Mouse (Mus musculus): ENCODE measurements around the gene Olfr1431. TPM values are rescaled to one million over a fixed set of nuclear protein-coding genes. Genes with fewer than 3 reads are reported as not detected.
"Not testable (repeated sequence)": the region's sequence is repeated elsewhere in the genome, so short reads cannot be mapped to it uniquely, and the experiment has no call there.

The Olfr1431 gene
- not detected for total RNA-seq (2021)
- long read RNA-seq, result 0 reads

DNA sequence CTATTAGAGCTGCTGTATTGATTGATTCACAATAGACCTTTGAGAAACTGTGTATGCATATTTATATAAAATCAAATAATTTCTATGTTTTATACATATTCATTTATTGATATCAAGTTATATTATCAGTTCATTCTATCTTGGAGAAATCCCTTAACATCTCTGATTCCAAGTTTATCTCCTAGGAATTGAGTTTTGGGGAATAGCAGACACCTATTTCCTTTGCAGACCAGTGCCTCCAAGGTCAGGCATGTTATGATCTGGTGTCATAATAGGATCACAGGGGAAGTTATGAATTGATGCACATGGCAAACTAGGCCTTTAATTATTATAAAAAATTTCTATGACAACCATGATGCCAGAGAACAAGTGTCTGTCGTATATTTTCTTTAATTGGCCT, at the start of gene Olfr1431:
TSS of gene Olfr1431 (plus strand) at position 301 of the 400 bp plus-strand sequence.
- DNase-seq (ENCODE audit: low spot score in 2 of 2), result no peak

- DNase-seq (ENCODE audit: low spot score in 2 of 2), result not testable (repeated sequence)
These were observed 30.3 kb upstream of the Olfr1431 start, which contains the start of gene Olfr1555-ps1 for GRCm38 (mm10) chr19:12170062-12170599. Gene Olfr1555-ps1, minus strand, starts transcription at chr19:12170112.

GRCm38 (mm10) chr19:12175431-12175830, 25.0 kb upstream of the Olfr1431 start:
- DNase-seq (ENCODE audit: low spot score in 2 of 2), result peak in 1 of 2 experiments; percentile 13

DNA sequence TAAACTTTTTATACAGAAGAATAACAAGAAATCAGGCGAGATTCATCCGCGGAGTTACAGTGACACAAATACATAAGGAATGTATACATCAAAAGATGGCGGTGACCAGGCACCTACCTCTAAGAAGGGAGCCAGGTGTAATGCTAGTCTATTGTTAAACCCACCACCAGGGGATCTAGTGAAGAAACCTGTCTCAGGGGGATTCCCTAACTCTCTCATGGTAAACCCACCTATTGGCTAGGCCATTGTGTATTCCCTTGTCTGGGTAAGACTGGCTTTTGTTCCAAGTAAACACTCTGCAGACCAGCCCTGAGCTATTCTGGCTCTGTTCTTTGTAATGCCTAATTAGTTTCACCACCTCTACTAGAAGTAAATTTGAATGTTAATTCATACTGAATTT, 1.4 kb upstream of the Olfr1431 start:
- not testable (repeated sequence) for DNase-seq (ENCODE audit: low spot score in 2 of 2)

DNA sequence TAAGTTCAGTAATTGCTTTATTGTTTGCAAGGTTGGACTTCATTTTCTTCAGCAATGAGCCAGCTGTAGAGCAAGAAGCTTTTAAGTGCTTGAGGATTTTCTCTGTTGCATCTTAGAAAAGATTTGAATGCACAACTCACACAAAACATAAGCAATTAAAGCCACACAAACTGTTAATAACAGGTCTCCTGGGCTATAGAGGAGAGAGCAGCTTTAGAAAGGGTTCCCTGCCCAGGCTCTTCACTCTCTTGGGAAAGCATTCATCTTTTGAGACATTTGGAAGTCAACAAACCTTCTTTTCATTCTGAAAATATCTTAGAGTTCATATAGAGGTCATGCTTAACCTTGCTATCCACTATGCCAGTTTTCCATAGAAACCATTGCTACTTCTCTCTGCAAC, 32.1 kb downstream of the Olfr1431 start, which contains the start of gene Olfr1432:
TSS of gene Olfr1432 (minus strand) at position 101 of the 400 bp plus-strand sequence.
- not testable (repeated sequence) for DNase-seq (ENCODE audit: low spot score in 2 of 2)

- no peak for DNase-seq (ENCODE audit: low spot score in 2 of 2)
These were observed 41.1 kb downstream of the Olfr1431 start, which contains the start of gene Olfr262 for GRCm38 (mm10) chr19:12241559-12241958. Gene Olfr262, minus strand, starts transcription at chr19:12241659.

DNA sequence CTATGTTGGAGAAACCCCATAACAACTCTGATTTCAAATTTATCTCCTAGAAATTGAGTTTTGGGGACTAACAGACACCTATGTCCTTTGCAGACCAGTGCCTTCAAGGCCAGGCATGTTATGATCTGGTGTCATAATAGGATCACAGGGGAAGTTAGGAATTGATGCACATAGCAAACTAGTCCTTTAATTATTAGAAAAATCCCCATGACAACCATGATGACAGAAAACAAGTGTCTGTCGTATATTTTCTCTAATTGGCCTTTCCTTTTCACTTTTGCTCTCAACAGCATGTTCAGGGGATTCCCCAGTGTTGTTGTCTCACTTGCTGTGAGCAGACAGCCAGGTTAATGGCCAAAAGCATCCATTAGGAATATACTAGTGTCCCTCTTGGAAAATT, 60.3 kb downstream of the Olfr1431 start, which contains the start of gene Olfr235:
TSS of gene Olfr235 (plus strand) at position 301 of the 400 bp plus-strand sequence.
- no peak for DNase-seq (ENCODE audit: low spot score in 2 of 2)

Other genes starting within 250 kb of the Olfr1431 start
- 10 to 100 TPM; 51.3 to 52.5 TPM for gene Osbp, start 234.7 kb upstream of the Olfr1431 start, total RNA-seq (2021)
- gene Olfr1423, start 159.3 kb upstream of the Olfr1431 start, total RNA-seq (2021), result not detected
- not detected for gene Olfr1424, start 138.0 kb upstream of the Olfr1431 start, total RNA-seq (2021)
- gene Olfr1425, start 122.9 kb upstream of the Olfr1431 start, total RNA-seq (2021), result not detected
- gene Olfr1426, start 108.6 kb upstream of the Olfr1431 start, total RNA-seq (2021), result not detected
- not detected for gene Olfr1427, start 97.3 kb upstream of the Olfr1431 start, total RNA-seq (2021)
- gene Olfr1428, start 84.7 kb upstream of the Olfr1431 start, total RNA-seq (2021), result not detected
- gene Olfr76, start 77.4 kb upstream of the Olfr1431 start, total RNA-seq (2021), result not detected
- not detected for gene Olfr1555-ps1, start 30.5 kb upstream of the Olfr1431 start, total RNA-seq (2021)
- not detected for gene Olfr1432, start 32.0 kb downstream of the Olfr1431 start, total RNA-seq (2021)
- gene Olfr262, start 41.0 kb downstream of the Olfr1431 start, total RNA-seq (2021), result not detected
- gene Olfr235, start 60.4 kb downstream of the Olfr1431 start, total RNA-seq (2021), result not detected
- not detected for gene Olfr1434, start 79.2 kb downstream of the Olfr1431 start, total RNA-seq (2021)
- gene Olfr1436, start 98.5 kb downstream of the Olfr1431 start, total RNA-seq (2021), result not detected
- not detected for gene Olfr1437, start 124.5 kb downstream of the Olfr1431 start, total RNA-seq (2021)
- gene Olfr1438-ps1, start 135.3 kb downstream of the Olfr1431 start, total RNA-seq (2021), result not detected
- gene Olfr1440, start 186.6 kb downstream of the Olfr1431 start, total RNA-seq (2021), result not detected
- not detected for gene Olfr1441, start 216.8 kb downstream of the Olfr1431 start, total RNA-seq (2021)
- not detected for gene Pfpl, start 227.3 kb downstream of the Olfr1431 start, total RNA-seq (2021)

Measured in layer of hippocampus, adult 18-20 months (tissue).